Mouse (Mus musculus) right cerebral cortex, adult 18-20 months (tissue): ENCODE data around the gene Brd1.
A peak's percentile ranks its signal among the peaks of the same experiment; 100 is the strongest.
"Not testable (repeated sequence)": the region's sequence is repeated elsewhere in the genome, so short reads cannot be mapped to it uniquely, and the experiment has no call there.

Experiments
- DNase-seq: peaks from one replicate; pipeline ENCODE4 v3.0.0; 2022; ENCODE audit warnings: mixed read lengths

Brd1 gene

GRCm38 (mm10) chr15:88727204-88727603, 6.8 kb downstream of the Brd1 start:
- no peak for DNase-seq

- no peak for DNase-seq
These were observed 9.0 kb downstream of the Brd1 start for GRCm38 (mm10) chr15:88725036-88725435.

- no peak for DNase-seq
These were observed 9.7 kb downstream of the Brd1 start for GRCm38 (mm10) chr15:88724311-88724710.

- DNase-seq = no peak
These were observed 10.8 kb downstream of the Brd1 start for GRCm38 (mm10) chr15:88723205-88723604.

- DNase-seq = no peak
These were observed 16.8 kb downstream of the Brd1 start for GRCm38 (mm10) chr15:88717239-88717638.

- DNase-seq = no peak
These were observed 17.7 kb downstream of the Brd1 start for GRCm38 (mm10) chr15:88716350-88716749.

GRCm38 (mm10) chr15:88714021-88714589, 19.9 kb downstream of the Brd1 start:
- peak; percentile 28 for DNase-seq

- no peak for DNase-seq
These were observed 21.5 kb downstream of the Brd1 start for GRCm38 (mm10) chr15:88712501-88712900.

- DNase-seq = no peak
These were observed 24.2 kb downstream of the Brd1 start for GRCm38 (mm10) chr15:88709878-88710277.

- DNase-seq = no peak
These were observed 25.1 kb downstream of the Brd1 start for GRCm38 (mm10) chr15:88708657-88709511.

- DNase-seq = no peak
These were observed 25.8 kb downstream of the Brd1 start for GRCm38 (mm10) chr15:88708204-88708603.

GRCm38 (mm10) chr15:88706987-88707386, 27.0 kb downstream of the Brd1 start:
- not testable (repeated sequence) for DNase-seq

- no peak for DNase-seq
These were observed 27.7 kb downstream of the Brd1 start for GRCm38 (mm10) chr15:88706320-88706719.

- no peak for DNase-seq
These were observed 29.7 kb downstream of the Brd1 start for GRCm38 (mm10) chr15:88704284-88704683.

- DNase-seq = no peak
These were observed 31.5 kb downstream of the Brd1 start for GRCm38 (mm10) chr15:88702501-88702900.

- DNase-seq = no peak
These were observed 33.3 kb downstream of the Brd1 start for GRCm38 (mm10) chr15:88700759-88701158.

- no peak for DNase-seq
These were observed 34.5 kb downstream of the Brd1 start for GRCm38 (mm10) chr15:88699508-88699907.

GRCm38 (mm10) chr15:88697586-88697985, 36.4 kb downstream of the Brd1 start:
- no peak for DNase-seq

- DNase-seq = peak; percentile 30
These were observed 38.0 kb downstream of the Brd1 start for GRCm38 (mm10) chr15:88696055-88696454.

- DNase-seq = no peak
These were observed 40.0 kb downstream of the Brd1 start for GRCm38 (mm10) chr15:88694033-88694432.

GRCm38 (mm10) chr15:88692720-88693119, 41.3 kb downstream of the Brd1 start:
- DNase-seq = no peak

- peak; percentile 46 for DNase-seq
These were observed 42.9 kb downstream of the Brd1 start for GRCm38 (mm10) chr15:88691129-88691528.

- DNase-seq = no peak
These were observed 45.9 kb downstream of the Brd1 start for GRCm38 (mm10) chr15:88688120-88688519.

GRCm38 (mm10) chr15:88686725-88687124, 47.3 kb downstream of the Brd1 start:
- no peak for DNase-seq
